Mouse (Mus musculus): ENCODE data around the gene Sumo1. TPM values are rescaled to one million over a fixed set of nuclear protein-coding genes. Genes with fewer than 3 reads are reported as not detected.
A peak's percentile ranks its signal among the peaks of the same experiment; 100 is the strongest.

The Sumo1 gene
- polyA plus RNA-seq, 1 experiment from 2014 or later: 414 TPM

- Histone ChIP-seq H3K9me3 (replicated peaks; ENCODE audit: low read length) (no peaks in the 10 kb centered on the region), H3K4me3 (replicated peaks; ENCODE audit: low read depth, low read length) (no peak overlapping the region), H3K4me2 (ENCODE audit: low read length) (peak overlapping the region; percentile 2; the same call in 1 of the 2 replicates), H3K9ac (ENCODE audit: low read depth, low read length) (no peak overlapping the region), H3K36me3 (ENCODE audit: insufficient read depth, low read length) (peaks cover 5% of the 10 kb centered on the region; the same call in 1 of the 2 replicates), H3K4me1 (replicated peaks; ENCODE audit: insufficient read depth, low read length) (peaks cover 10% of the 10 kb centered on the region; the same call in 1 of the 2 replicates), H3K27ac (no peak overlapping the region), H3K27me3 (ENCODE audit: insufficient read depth, low read length) (no peaks in the 10 kb centered on the region)
- ATAC-seq (replicated peaks; ENCODE audit: low FRiP score, low read depth) (no peak), DNase-seq (ENCODE audit: low spot score) (peak; percentile 49)
- TF ChIP-seq CTCF (IDR thresholded peaks at IDR 0.05; ENCODE audit: low read depth): no peak
- 22% methylated on average over 1 of the region's 1 CpGs for WGBS
Observed at GRCm38 (mm10) chr1:59687493-59687892, 16.9 kb upstream of the Sumo1 start.

GRCm38 (mm10) chr1:59684819-59685755 is 14.5 kb upstream of the Sumo1 start, which contains the start of gene Nop58:
Gene Nop58, plus strand, starts transcription at chr1:59684971.
- ATAC-seq (replicated peaks; ENCODE audit: low FRiP score, low read depth): peak; percentile 94

GRCm38 (mm10) chr1:59683926-59684818 is 13.5 kb upstream of the Sumo1 start:
- H3K4me2 ChIP-seq (ENCODE audit: low read length): peak overlapping the region; percentile 48
- H3K27ac ChIP-seq: peak overlapping the region; percentile 3; the same call in 1 of the 2 replicates
- H3K27me3 ChIP-seq (ENCODE audit: insufficient read depth, low read length): no peaks in the 10 kb centered on the region
- no peak for TF ChIP-seq CTCF (IDR thresholded peaks at IDR 0.05; ENCODE audit: low read depth)
- WGBS: 13% methylated on average over 11 of the region's 11 CpGs
- ATAC-seq (replicated peaks; ENCODE audit: low FRiP score, low read depth): peak; percentile 38; the same call in 1 of the 2 replicates
- H3K4me1 ChIP-seq (replicated peaks; ENCODE audit: insufficient read depth, low read length): peaks cover 10% of the 10 kb centered on the region; the same call in 1 of the 2 replicates
- H3K9me3 ChIP-seq (replicated peaks; ENCODE audit: low read length): no peaks in the 10 kb centered on the region
- no peak for DNase-seq (ENCODE audit: low spot score)
- H3K36me3 ChIP-seq (ENCODE audit: insufficient read depth, low read length): no peaks in the 10 kb centered on the region
- H3K9ac ChIP-seq (ENCODE audit: low read depth, low read length): peak overlapping the region; percentile 32
- peak overlapping the region; percentile 58; the same call in 1 of the 2 replicates for H3K4me3 ChIP-seq (replicated peaks; ENCODE audit: low read depth, low read length)

More at GRCm38 (mm10) chr1:59684819-59685755, 14.5 kb upstream of the Sumo1 start, which contains the start of gene Nop58:
- Histone ChIP-seq H3K27me3 (ENCODE audit: insufficient read depth, low read length) (no peaks in the 10 kb centered on the region), H3K9me3 (replicated peaks; ENCODE audit: low read length) (no peaks in the 10 kb centered on the region), H3K4me3 (replicated peaks; ENCODE audit: low read depth, low read length) (peak within 1 kb of the TSS; percentile 58), H3K27ac (peak within 1 kb of the TSS; percentile 85), H3K4me2 (ENCODE audit: low read length) (peak within 1 kb of the TSS; percentile 87), H3K9ac (ENCODE audit: low read depth, low read length) (peak within 1 kb of the TSS; percentile 76), H3K36me3 (ENCODE audit: insufficient read depth, low read length) (no peaks in the 10 kb centered on the region), H3K4me1 (replicated peaks; ENCODE audit: insufficient read depth, low read length) (peaks cover 10% of the 10 kb centered on the region; the same call in 1 of the 2 replicates)
- no peak for TF ChIP-seq CTCF (IDR thresholded peaks at IDR 0.05; ENCODE audit: low read depth)
- DNase-seq (ENCODE audit: low spot score): peak; percentile 99
- WGBS: under 1% methylated on average over 49 of the region's 49 CpGs

GRCm38 (mm10) chr1:59673661-59674060 is 3.0 kb upstream of the Sumo1 start:
- TF ChIP-seq CTCF (IDR thresholded peaks at IDR 0.05; ENCODE audit: low read depth): no peak
- no peak overlapping the region for H3K4me3 ChIP-seq (replicated peaks; ENCODE audit: low read depth, low read length)
- H3K4me1 ChIP-seq (replicated peaks; ENCODE audit: insufficient read depth, low read length): no peaks in the 10 kb centered on the region
- H3K27ac ChIP-seq: no peak overlapping the region
- H3K4me2 ChIP-seq (ENCODE audit: low read length): no peak overlapping the region
- H3K27me3 ChIP-seq (ENCODE audit: insufficient read depth, low read length): no peaks in the 10 kb centered on the region
- no peak overlapping the region for H3K9ac ChIP-seq (ENCODE audit: low read depth, low read length)
- 98% methylated on average over 2 of the region's 2 CpGs for WGBS
- 0 out of 2 replicates have a peak, but pooled peaks cover 5% of the 10 kb centered on the region for H3K36me3 ChIP-seq (ENCODE audit: insufficient read depth, low read length)
- no peaks in the 10 kb centered on the region for H3K9me3 ChIP-seq (replicated peaks; ENCODE audit: low read length)
- ATAC-seq (replicated peaks; ENCODE audit: low FRiP score, low read depth): no peak
- no peak for DNase-seq (ENCODE audit: low spot score)

- H3K9me3 ChIP-seq (replicated peaks; ENCODE audit: low read length): no peaks in the 10 kb centered on the region
- DNase-seq (ENCODE audit: low spot score): peak; percentile 41
- under 1% methylated on average over 54 of the region's 54 CpGs for WGBS
Observed at GRCm38 (mm10) chr1:59669962-59670630, 538 bp downstream of the Sumo1 start.

More at GRCm38 (mm10) chr1:59669962-59670630, 538 bp downstream of the Sumo1 start:
- H3K4me2 ChIP-seq (ENCODE audit: low read length): peak overlapping the region; percentile 71
- peak; percentile 67; the same call in 1 of the 2 replicates for ATAC-seq (replicated peaks; ENCODE audit: low FRiP score, low read depth)
- H3K27ac ChIP-seq: peak overlapping the region; percentile 98
- no peaks in the 10 kb centered on the region for H3K27me3 ChIP-seq (ENCODE audit: insufficient read depth, low read length)
- H3K9ac ChIP-seq (ENCODE audit: low read depth, low read length): peak overlapping the region; percentile 99
- TF ChIP-seq CTCF (IDR thresholded peaks at IDR 0.05; ENCODE audit: low read depth): no peak
- H3K4me3 ChIP-seq (replicated peaks; ENCODE audit: low read depth, low read length): peak overlapping the region; percentile 98
- H3K36me3 ChIP-seq (ENCODE audit: insufficient read depth, low read length): 0 out of 2 replicates have a peak, but pooled peaks cover 8% of the 10 kb centered on the region
- H3K4me1 ChIP-seq (replicated peaks; ENCODE audit: insufficient read depth, low read length): no peaks in the 10 kb centered on the region
